Mouse (Mus musculus) c-Kit-positive CD71-negative TER-119-negative erythroid progenitor cells, embryonic 14.5 days (primary cell): ENCODE data around the gene Pgm1.
A peak's percentile ranks its signal among the peaks of the same experiment; 100 is the strongest.

Experiments
- DNase-seq: peaks from one replicate; pipeline ENCODE4 v3.0.0-alpha.2; 2013; ENCODE audit warnings: low read depth

The Pgm1 gene

GRCm38 (mm10) chr4:100011563-100011962 is 82.3 kb downstream of the Pgm1 start:
- DNase-seq, result no peak

- DNase-seq, result no peak
Measured at GRCm38 (mm10) chr4:100012361-100013035, 83.3 kb downstream of the Pgm1 start.

GRCm38 (mm10) chr4:100027773-100028172 is 98.6 kb downstream of the Pgm1 start:
- no peak for DNase-seq

GRCm38 (mm10) chr4:100028641-100029040 is 99.4 kb downstream of the Pgm1 start:
- peak; percentile 53 for DNase-seq

GRCm38 (mm10) chr4:100031270-100031669 is 102.1 kb downstream of the Pgm1 start:
- DNase-seq, result no peak

- no peak for DNase-seq
Measured at GRCm38 (mm10) chr4:100032608-100033007, 103.4 kb downstream of the Pgm1 start.

GRCm38 (mm10) chr4:100033944-100034343 is 104.7 kb downstream of the Pgm1 start:
- no peak for DNase-seq

GRCm38 (mm10) chr4:100034971-100035370 is 105.8 kb downstream of the Pgm1 start:
- DNase-seq, result no peak

- DNase-seq, result no peak
Measured at GRCm38 (mm10) chr4:100035919-100036554, 106.8 kb downstream of the Pgm1 start.
